In genomic region chr11:33901783-33902182, GRCm38 (mm10) we compare ENCODE assay signal across 32 mouse cellular contexts.
"Had no signal": no experiment of that assay in that cellular context is flagged by ENCODE, and none has a peak within 500 bp of the region (broad histone marks: within the 10 kb centered on the region; RNA-seq: fewer than 3 reads in every experiment).

No protein-coding gene starts in this region.

- H3K27me3 ChIP-seq: limb, embryonic 12.5 days; limb, embryonic 13.5 days; limb, embryonic 15.5 days; liver, embryonic 12.5 days; liver, embryonic 13.5 days; liver, embryonic 15.5 days; lung, embryonic 15.5 days; megakaryocyte, embryonic 14.5 days; midbrain, embryonic 12.5 days; midbrain, embryonic 13.5 days; midbrain, embryonic 15.5 days; neural tube, embryonic 12.5 days had no signal

- DNase-seq: left cerebral cortex, postnatal 4 days; liver; liver, embryonic 13.5 days; liver, postnatal 0 days; lung, adult 18-20 months; lung, adult 2 months; lung, embryonic 14.5 days; lung, postnatal 10 days; lung, postnatal 14 days; lung, postnatal 36 days; lung, postnatal 4 days; midbrain, embryonic 14.5 days had no signal

- H3K4me2 ChIP-seq: limb, embryonic 12.5 days; limb, embryonic 13.5 days; limb, embryonic 15.5 days; liver, embryonic 11.5 days; liver, embryonic 12.5 days; liver, embryonic 13.5 days; liver, embryonic 15.5 days; lung, embryonic 14.5 days; lung, embryonic 15.5 days; midbrain, embryonic 11.5 days; midbrain, embryonic 12.5 days; midbrain, embryonic 13.5 days; midbrain, embryonic 15.5 days; neural tube, embryonic 12.5 days had no signal

- H3K27ac ChIP-seq: limb, embryonic 10.5 days; limb, embryonic 12.5 days; limb, embryonic 13.5 days; limb, embryonic 15.5 days; liver, embryonic 12.5 days; liver, embryonic 13.5 days; liver, embryonic 14.5 days; liver, embryonic 15.5 days; lung, embryonic 15.5 days; macrophage; midbrain, embryonic 10.5 days; midbrain, embryonic 12.5 days; midbrain, embryonic 13.5 days; midbrain, embryonic 15.5 days; neural tube, embryonic 12.5 days had no signal

- H3K9ac ChIP-seq: limb, embryonic 12.5 days; limb, embryonic 13.5 days; limb, embryonic 15.5 days; liver, embryonic 12.5 days; liver, embryonic 13.5 days; liver, embryonic 14.5 days; liver, embryonic 15.5 days; liver, postnatal 0 days; lung, embryonic 14.5 days; lung, embryonic 15.5 days; midbrain, embryonic 12.5 days; midbrain, embryonic 13.5 days; midbrain, embryonic 15.5 days; neural tube, embryonic 12.5 days had no signal

- H3K36me3 ChIP-seq: limb, embryonic 10.5 days; limb, embryonic 12.5 days; limb, embryonic 13.5 days; limb, embryonic 15.5 days; liver, embryonic 12.5 days; liver, embryonic 13.5 days; liver, embryonic 15.5 days; lung, embryonic 15.5 days; midbrain, embryonic 10.5 days; midbrain, embryonic 12.5 days; midbrain, embryonic 13.5 days; midbrain, embryonic 15.5 days; neural tube, embryonic 12.5 days had no signal

- H3K4me3 ChIP-seq: limb, embryonic 10.5 days; limb, embryonic 12.5 days; limb, embryonic 13.5 days; limb, embryonic 15.5 days; liver, embryonic 12.5 days; liver, embryonic 13.5 days; liver, embryonic 15.5 days; lung, embryonic 15.5 days; megakaryocyte, embryonic 14.5 days; midbrain, embryonic 10.5 days; midbrain, embryonic 12.5 days; midbrain, embryonic 13.5 days; midbrain, embryonic 15.5 days; myocyte; neural tube, embryonic 12.5 days had no signal

- H3K9me3 ChIP-seq: limb, embryonic 10.5 days; limb, embryonic 15.5 days; liver, embryonic 12.5 days; liver, embryonic 13.5 days; liver, embryonic 15.5 days; lung, embryonic 15.5 days; midbrain, embryonic 10.5 days; midbrain, embryonic 12.5 days; midbrain, embryonic 13.5 days; midbrain, embryonic 15.5 days; neural tube, embryonic 12.5 days had no signal

- H3K4me1 ChIP-seq: limb, embryonic 10.5 days; limb, embryonic 12.5 days; limb, embryonic 13.5 days; limb, embryonic 15.5 days; liver, embryonic 12.5 days; liver, embryonic 13.5 days; liver, embryonic 15.5 days; lung, embryonic 15.5 days; megakaryocyte, embryonic 14.5 days; midbrain, embryonic 10.5 days; midbrain, embryonic 12.5 days; midbrain, embryonic 13.5 days; midbrain, embryonic 15.5 days; neural tube, embryonic 12.5 days had no signal

- ATAC-seq: liver, embryonic 12.5 days; liver, postnatal 0 days; lung, postnatal 0 days; midbrain, embryonic 13.5 days; midbrain, embryonic 15.5 days; midbrain, embryonic 16.5 days had no signal
